Mouse (Mus musculus) left cerebral cortex, postnatal 14 days (tissue): ENCODE data around the gene Eml6. TPM values are rescaled to one million over a fixed set of nuclear protein-coding genes. Genes with fewer than 3 reads are reported as not detected.
"Not testable (repeated sequence)": the region's sequence is repeated elsewhere in the genome, so short reads cannot be mapped to it uniquely, and the experiment has no call there.

Experiments used
- DNase-seq, 2 experiments: peaks; one replicate each; pipeline ENCODE4 v3.0.0; 2021 to 2022; ENCODE audit warnings: low spot score in 2 of 2, mixed read lengths in 1 of 2
- intact Hi-C: fragments of 180-260 bp; cut with DNase I; formaldehyde crosslinking; loops from one replicate; pipeline ENCODE4 v1.15.1; 2025
- long read RNA-seq, 2 experiments: library from polyadenylated mRNA; stranded (forward); transcript quantifications; one replicate each; pipeline ENCODE4 v2.0.0; 2021
- total RNA-seq, 2 experiments: library from RNA; stranded (reverse); gene quantifications; 2 replicates each; pipeline ENCODE4 v1.2.3; 2021

The Eml6 gene
- total RNA-seq: 10 to 100 TPM; 26.2 to 32.4 TPM
- long read RNA-seq, experiment 1, partial matches to known transcripts: 1 of 3 reads
- long read RNA-seq, experiment 1, other reads (novel, unspliced or antisense): 2 of 3 reads
- long read RNA-seq, experiment 2, partial matches to known transcripts: 3 of 3 reads
- long read RNA-seq, experiment 2, other reads (novel, unspliced or antisense): 0 of 3 reads

DNA sequence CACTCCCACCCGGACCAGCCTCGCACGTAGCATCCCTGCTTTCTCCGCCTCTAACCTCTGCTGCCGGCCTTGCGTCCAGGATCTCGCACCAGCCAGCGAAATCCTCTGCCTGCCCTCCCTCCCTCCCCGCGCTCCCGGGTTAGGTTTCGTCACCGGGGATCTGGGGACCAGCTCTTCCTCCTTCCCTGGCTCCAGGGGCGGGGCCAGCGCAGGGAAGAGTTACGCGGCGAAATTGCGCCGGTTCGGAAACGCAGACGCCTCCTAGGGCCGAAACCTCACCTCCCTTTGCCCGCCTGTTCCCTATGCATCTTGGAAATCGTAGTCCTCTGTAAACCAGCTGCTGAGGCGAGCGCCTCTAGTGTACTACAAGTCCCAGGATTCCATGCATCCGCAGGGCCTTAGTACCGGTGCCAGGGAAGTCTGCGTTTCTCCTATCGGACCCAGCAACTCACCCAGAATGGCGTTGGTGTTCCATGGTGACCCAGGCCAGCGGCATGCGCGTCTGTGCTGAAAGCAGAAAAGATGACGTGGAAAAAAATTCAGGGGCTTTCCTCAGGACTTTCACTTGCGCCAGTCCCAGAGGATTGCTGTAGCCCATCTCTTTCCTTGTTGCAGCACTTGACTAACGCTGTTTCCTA is at the start of gene Eml6:
TSS of gene Eml6 (minus strand) at position 199 of the 638 bp plus-strand sequence.
- intact Hi-C loops: loop anchor here (5.0 to 10.0 kb wide), 2 partner anchors 331 to 479 kb away; partner anchors contain the start of genes Clhc1, Rps27a and Rtn4
- DNase-seq: peak; percentile 95 to 96

DNA sequence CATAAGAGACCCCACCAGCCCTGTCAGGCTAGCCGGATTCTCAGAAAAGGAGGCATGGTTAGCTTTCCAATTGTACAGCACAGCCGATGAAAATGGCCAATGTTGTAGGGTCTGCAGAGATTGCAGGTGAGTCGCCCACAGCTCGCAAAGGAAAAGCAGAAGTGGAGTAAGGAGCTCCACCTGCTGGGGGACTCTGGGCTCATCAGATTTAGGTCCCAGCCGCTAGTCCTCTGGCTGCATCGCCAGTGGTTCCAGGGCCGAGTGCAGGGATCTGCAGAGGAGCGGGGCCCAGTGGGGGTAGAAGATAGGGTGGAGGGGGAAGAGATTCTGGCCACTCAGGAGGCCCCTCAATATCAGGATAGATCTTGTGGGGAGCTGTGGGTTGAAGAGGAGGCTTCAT is 31.5 kb upstream of the Eml6 start:
- intact Hi-C loops: no loop called here
- no peak for DNase-seq

DNA sequence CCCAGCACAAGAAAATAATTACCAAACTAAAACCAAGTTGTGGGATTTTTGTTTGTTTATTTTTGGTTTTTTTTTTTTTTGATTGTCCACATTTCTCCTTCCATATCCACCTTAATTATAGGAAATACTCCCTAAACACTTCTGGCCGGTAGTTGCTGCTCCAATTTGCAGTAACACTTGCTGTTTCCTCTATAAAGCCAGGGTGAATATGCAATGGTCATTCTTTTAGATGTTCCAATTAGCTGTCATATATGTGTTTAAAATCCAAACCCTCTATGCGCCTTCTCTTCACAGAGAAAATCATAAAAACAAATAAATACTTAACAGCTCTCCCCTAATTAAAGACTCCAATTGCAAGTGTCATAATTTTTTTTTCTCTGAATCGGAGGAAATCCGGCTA is 689 bp downstream of the Eml6 start:
- no peak for DNase-seq
- intact Hi-C loops: loop anchor here (5.0 to 10.0 kb wide), 2 partner anchors 330 to 478 kb away; partner anchors contain the start of genes Clhc1, Rps27a and Rtn4

DNA sequence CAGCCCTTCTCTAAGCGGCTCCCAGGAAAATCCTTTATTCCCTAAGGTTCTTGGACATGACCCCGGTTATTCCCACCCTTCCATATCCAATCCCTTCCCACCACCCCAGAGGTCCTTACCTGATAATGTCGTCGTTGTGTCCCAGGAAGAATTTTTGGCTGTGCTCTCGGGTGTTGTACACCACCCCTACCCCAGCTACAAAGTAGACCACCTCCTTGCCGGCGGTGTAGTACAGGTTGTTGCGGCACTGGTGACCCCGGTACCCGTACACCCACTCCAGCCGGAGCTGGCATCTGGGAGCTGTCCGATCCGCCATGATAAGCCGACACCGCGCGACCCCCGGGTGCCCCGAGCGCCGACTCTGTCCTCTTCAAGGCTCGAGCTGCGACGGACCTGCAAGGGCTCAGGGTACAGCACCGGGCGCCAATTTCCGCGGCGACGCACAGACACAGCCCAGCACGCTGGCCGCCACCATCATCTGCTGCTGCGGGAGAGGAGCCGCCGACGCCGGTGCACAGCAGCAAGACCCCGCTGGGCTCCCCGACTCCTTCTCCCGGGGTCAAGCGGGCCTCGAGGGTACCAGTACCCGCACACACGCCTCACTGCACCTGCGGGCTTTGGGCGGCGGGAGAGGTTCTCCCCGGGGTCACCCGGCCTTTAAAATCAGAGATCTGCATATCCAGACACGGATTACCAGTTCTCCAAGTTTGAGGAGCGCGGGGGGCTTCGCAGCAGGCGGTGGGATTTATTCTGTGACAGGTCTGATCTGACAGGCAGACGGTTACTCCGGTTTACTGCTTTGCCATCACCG is 1.4 kb downstream of the Eml6 start:
- peak; percentile 25 to 51 for DNase-seq
- intact Hi-C loops: loop anchor here (5.0 to 10.0 kb wide), 3 partner anchors 78 to 477 kb away; partner anchors contain the start of genes Clhc1, Rps27a and Rtn4

DNA sequence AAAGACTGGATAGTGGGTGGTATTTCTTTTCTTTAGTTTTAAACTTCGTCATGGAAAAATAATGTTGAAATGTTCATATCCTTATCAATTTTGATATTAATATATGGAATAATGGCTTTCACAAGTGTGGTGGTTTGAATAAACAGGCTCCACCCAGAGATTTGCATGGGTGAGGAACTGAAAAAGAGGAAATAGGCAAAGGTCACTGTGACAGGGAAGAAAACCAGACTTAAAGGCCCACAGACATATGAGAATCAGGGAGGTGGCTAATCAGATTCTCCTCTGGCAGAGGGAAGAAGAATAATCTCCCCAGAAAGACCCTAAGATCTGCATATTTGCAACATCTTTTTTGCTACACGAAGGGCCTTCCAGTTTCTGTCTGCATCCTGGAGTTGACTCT is 39.6 kb downstream of the Eml6 start:
- intact Hi-C loops: no loop called here
- DNase-seq: no peak

DNA sequence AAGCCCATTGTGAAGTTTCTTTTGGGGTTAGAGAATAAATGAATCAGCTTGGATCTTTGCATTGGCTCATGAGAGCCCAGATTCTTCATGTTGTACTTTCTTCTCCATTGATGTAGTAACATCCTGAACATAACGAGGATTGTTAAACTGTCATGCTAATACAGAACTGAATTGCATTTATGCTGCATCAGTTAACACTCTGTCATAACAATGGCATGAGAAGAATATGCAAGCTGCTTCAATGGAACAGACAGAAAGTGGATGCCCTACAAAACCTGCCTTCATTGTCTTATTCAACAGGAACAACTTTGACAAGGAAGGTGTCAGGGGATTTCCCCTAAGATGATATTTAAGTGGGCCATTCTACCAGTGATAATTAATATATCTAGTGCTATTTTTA is 57.0 kb downstream of the Eml6 start:
- DNase-seq: no peak
- intact Hi-C loops: no loop called here

DNA sequence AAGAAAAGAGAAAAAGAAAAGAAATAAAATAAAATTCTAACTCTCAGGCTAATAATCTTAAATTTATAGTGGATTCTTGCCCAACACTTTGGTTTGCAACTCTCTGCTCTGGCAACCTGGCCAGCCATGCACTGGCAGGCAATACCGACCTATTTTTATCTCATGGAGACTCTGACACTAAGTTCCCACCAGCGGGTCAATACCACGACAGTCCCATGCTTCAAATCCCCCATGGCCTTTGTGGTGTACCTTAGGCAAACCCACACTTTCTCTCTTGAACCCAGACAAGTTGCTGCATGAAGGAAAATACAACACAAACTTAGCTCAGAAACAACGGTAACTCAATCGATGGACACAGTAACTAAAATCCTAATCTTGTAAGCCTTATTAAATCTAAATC is 66.5 kb downstream of the Eml6 start:
- no peak for DNase-seq
- intact Hi-C loops: no loop called here

DNA sequence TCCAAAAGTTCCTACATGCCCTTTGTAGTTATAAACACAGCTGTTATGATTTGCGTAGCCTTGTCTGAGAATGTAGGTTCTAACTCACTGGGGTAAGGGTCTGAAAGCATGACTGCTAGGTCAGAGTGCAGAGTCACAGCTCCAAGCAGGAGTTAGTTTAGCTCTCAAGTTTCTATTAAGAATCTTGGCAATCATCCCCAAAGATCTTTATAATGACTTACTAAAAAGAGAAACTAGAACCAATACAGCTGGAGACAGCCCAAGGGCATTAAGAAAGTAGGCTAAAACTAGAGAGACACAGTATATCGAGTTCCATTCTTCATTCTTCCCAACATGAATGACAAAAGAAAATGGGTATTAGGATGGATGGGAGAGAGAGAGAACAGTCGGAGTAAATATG is 81.2 kb downstream of the Eml6 start:
- DNase-seq: no peak
- intact Hi-C loops: no loop called here

DNA sequence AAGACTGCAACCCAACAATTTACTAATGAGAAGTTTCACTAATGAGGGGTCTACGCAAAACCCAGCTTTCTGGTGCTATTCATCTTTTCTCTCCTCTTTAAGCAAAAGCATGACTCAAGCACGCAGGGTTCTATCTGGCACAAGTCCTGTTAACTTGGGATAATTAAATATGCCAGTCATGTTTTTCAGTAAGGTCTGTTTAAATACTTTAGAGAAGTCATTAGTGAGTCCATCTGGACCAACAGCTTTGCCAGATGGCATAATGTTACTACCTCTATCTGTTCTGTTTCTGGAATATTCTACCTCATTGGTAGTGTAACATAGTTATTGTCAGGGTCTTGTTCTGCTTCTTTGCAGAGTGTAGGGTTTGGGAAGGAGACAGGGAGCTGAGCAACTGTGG is 101.5 kb downstream of the Eml6 start:
- peak in 1 of 2 experiments; percentile 54 for DNase-seq
- intact Hi-C loops: no loop called here

DNA sequence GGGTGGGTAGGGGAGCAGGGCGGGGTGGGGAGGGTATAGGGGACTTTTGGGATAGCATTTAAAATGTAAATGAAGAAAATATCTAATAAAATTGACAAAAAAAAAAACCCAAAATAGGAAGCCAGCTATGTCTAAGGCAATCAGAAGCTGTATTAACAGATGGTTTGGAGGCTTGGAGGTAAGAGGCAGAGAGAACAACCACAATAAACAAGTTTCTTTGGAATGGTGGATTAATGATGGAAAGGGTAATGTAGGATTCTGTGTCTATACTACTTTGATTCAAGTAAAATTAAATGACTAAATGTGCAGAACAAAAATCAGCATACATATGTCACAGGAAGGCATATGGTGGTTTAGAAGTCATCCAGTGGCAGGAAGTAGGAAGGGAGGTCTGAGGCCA is 102.0 kb downstream of the Eml6 start:
- intact Hi-C loops: no loop called here
- DNase-seq: no peak

DNA sequence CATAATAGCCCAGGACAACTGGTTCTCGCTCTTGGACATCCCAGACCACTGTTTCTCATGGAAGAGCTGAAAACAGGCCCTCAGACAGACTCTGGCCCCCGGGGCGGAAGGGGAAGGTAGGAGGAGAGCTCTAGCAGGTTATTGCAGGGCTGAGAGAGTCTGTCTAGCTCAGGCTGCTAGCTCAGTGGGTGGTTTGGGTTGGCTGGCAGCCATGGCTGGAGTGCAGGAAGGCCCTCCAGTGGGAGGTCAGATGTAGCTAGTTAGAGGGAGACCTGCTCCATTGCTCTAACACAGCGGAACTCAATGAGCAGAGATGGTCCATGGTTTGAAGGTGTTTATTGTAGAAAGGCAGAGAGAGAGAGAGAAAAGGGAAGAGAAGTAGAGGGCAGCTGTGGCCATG is 112.7 kb downstream of the Eml6 start:
- no peak for DNase-seq
- intact Hi-C loops: no loop called here

DNA sequence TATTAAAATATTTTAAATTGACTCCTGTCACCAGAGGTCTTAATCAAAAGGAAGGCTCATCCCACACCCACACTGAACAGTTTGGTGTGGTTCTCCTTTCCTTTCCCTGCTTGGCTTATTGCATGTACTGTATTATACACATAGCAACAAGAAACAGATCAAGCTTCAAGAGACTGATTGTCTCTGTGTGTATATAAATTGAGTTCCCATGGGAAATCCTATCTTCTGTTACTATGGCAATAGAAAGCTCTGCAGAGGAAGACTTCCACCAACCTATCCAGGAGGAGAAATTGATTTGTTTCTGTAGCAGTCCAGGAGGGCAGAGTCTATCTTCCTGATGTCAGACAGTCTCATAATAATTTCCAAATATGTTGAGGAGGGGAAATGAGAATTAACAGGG is 116.5 kb downstream of the Eml6 start:
- DNase-seq: no peak
- intact Hi-C loops: no loop called here

DNA sequence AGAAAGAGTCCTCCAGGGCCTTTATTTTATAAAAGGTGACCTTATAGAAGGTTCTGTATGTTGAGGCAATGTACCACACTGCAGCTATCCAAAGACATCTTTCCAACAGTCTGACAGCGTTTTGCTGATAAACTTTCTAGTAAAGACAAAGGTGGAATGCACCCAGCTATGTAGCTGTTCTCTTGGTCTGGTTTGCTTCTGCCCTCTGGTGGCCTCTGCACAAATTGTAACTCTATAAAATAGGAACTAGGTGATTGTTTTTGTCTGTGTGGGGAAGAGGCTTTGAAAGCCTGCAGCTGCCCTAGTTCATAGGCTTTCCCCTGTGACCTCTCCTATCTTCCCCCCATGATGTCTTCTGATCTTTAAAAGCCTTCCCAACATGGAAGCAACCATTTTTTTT is 140.7 kb downstream of the Eml6 start:
- intact Hi-C loops: loop anchor here (5.0 kb wide), 1 partner anchor 338 kb away; the partner anchor contains the start of genes Clhc1 and Rps27a

DNA sequence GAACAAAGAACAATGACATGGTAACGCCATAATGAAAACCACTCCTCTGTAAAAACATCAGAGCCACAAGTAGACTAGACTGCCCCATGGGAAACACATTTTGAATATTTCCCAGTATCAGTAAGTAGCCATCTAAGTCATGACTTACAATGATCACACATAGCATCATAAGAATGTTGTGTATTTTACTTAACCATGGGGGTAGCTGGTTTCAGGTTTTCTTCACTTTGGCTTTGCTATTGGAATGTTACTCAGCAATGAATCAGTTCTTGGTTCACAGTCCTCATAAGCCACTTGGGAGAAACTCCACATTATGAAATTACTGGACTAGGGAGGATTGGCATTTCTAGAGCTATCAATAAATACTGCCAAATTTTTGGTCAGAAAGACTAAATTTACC is 141.5 kb downstream of the Eml6 start:
- intact Hi-C loops: loop anchor here (5.0 kb wide), 1 partner anchor 167 kb away; no protein-coding TSS in a partner anchor
- no peak for DNase-seq

More for the DNA sequence above, 140.7 kb downstream of the Eml6 start:
- DNase-seq: peak; percentile 85

DNA sequence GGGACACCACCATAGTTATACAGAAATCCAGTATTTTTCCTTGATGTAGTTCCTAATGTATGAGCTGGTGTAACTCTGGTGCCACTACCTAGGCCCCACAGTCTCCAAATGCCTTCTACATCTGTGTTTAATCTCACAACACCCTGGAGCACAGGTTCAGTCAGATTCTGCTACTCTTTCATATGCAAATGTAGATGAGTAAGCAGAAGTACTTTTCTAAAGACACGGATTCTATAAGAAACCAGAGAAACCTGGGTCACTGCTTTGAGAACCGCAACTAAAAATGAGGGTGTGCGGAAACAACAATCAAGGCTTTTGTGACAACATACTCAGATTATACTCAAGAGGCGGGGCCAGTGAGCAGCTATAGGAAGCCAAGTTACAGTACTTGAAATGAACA is 142.8 kb downstream of the Eml6 start:
- no peak for DNase-seq
- intact Hi-C loops: loop anchor here (5.0 kb wide), 1 partner anchor 166 kb away; no protein-coding TSS in a partner anchor

DNA sequence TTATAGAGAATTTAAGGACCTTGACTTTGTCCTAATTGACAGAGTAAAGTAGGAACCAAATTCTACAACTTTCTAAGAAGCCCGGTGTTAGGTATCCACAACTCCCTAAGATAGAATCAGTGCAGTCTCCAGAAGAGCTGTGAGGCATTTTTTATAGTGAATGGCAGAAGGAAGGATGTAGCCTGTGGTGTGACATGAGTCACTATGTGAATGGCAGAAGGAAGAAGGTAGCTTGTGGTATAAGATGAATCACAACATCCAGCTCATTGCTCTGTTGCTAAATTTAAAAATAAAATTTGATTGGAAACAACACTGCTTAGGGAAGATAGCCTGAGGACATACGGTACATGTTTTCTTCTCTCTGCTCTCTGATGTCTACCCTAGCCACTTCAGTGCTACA is 146.2 kb downstream of the Eml6 start:
- DNase-seq: no peak
- intact Hi-C loops: loop anchor here (5.0 kb wide), 1 partner anchor 162 kb away; no protein-coding TSS in a partner anchor

DNA sequence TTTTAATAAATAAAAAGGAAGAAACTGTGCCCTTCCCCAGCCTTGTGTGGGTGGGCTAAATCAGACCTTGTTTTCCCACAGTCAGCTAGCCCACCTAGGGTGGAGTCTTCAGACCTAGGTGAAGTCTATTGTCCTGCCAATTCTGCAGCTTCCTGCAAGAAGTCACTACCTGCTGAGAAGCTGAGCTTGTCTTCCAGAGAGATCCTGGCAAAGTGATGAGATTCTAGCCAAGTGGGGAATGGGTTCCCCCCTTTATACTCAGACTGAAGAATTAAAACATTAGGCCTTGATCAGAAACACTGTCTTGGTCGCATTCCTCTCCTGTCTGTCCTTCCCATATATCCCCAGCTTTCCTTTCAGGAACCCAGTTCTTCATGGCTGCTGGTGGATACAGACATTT is 147.9 kb downstream of the Eml6 start:
- intact Hi-C loops: no loop called here
- no peak for DNase-seq

DNA sequence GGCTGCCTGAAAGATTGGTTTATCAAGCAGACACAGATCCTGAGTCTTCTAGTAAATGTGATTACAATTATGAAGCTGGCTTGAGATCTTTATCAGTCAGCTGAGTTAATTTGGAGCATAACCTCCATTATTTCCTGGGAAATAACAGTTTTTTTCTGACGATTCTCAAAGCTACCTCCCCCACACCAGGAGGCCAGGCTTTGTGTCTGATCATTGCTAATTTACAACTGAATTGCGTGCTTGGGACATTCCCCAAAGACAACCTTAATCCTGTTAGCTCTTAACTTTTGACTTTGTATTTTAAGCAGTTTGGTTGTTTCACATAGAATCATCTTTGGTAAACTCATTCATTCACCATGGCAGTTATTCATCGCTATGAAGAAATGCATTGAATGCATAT is 148.6 kb downstream of the Eml6 start:
- no peak for DNase-seq
- intact Hi-C loops: no loop called here

DNA sequence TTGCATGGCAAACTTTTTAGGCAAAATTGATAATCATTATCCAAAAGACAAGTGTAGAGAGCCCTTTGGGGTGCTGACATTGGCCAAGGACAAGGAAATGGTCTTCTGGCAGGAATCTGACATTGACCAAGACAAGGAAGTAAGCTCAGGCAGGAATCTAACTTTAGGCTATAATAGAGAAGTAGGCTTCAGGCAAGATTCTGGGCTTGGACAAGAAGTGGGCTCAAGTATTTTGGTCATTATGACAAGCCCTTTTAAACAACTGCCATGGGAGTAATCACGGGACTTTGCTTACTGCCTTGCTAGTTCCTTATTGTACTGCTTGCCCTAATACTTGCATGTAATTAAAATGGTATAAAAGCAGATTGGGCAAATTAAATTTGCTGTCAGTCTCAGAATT is 151.1 kb downstream of the Eml6 start:
- DNase-seq, intact Hi-C loops: not testable (repeated sequence)

DNA sequence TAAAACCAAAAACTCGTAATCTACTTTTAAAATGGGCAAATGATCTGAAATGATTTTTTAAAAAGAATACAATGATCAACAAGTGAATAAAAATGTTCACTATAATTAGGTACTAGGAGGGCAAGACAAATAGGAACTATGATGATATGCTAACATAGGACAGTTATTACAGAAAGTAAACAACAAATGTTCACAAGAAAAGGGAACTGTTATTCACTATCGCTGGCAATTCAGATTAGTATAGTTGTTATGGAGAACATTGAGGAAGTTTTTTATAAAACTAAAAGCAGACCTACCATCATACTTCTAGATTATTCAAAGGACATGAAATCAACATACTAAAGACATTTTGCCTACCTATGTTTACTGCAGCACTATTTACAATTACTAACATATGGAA is 155.7 kb downstream of the Eml6 start:
- intact Hi-C loops: no loop called here
- DNase-seq: no peak
